8 mouse cellular contexts compared by ENCODE assay signal in genomic region chr2:127789651-127790270, GRCm38 (mm10). TPM values are rescaled to one million over a fixed set of nuclear protein-coding genes. Genes with fewer than 3 reads are reported as not detected.
DNase-seq lines count a peak whose midpoint lies in the region; ATAC-seq and TF ChIP-seq lines count a peak whose summit lies in the region.

No protein-coding gene starts in this region.

- TF ChIP-seq POLR2A in liver, adult 2 months (IDR thresholded peaks at IDR 0.05; ENCODE audit: extremely low read depth, insufficient read depth, low read length): no peak

- no peaks in the 10 kb centered on the region for H3K9me3 ChIP-seq in forebrain, embryonic 11.5 days (ENCODE audit: control insufficient read depth, low read length)
- H3K9me3 ChIP-seq in limb, embryonic 10.5 days (replicated peaks): no peaks in the 10 kb centered on the region
- no peaks in the 10 kb centered on the region for H3K9me3 ChIP-seq in neural tube, embryonic 13.5 days

- H3K9ac ChIP-seq in liver, adult 2 months (ENCODE audit: low read depth, low read length): peak overlapping the region; percentile 18; the same call in 1 of the 2 replicates
- peak overlapping the region; percentile 87 for H3K9ac ChIP-seq in forebrain, embryonic 11.5 days (ENCODE audit: low read length)
- 0 out of 2 replicates have a peak overlapping the region, but pooled peaks have one; percentile 75 for H3K9ac ChIP-seq in neural tube, embryonic 13.5 days

- no peak overlapping the region for H3K27ac ChIP-seq in liver, adult 2 months (replicated peaks; ENCODE audit: insufficient read depth, low read depth, low read length)
- no peak overlapping the region for H3K27ac ChIP-seq in forebrain, embryonic 11.5 days (ENCODE audit: low read depth, low read length)
- peak overlapping the region; percentile 90; the same call in 1 of the 2 replicates for H3K27ac ChIP-seq in limb, embryonic 10.5 days
- H3K27ac ChIP-seq in neural tube, embryonic 13.5 days (replicated peaks): no peak overlapping the region

- H3K4me3 ChIP-seq in liver, adult 2 months (ENCODE audit: insufficient read depth, low read depth, low read length): no peak overlapping the region
- peak overlapping the region; percentile 60 for H3K4me3 ChIP-seq in forebrain, embryonic 11.5 days (ENCODE audit: low read depth, low read length)
- peak overlapping the region; percentile 80 for H3K4me3 ChIP-seq in limb, embryonic 10.5 days
- H3K4me3 ChIP-seq in neural tube, embryonic 13.5 days: peak overlapping the region; percentile 72

- H3K79me2 ChIP-seq in liver, adult 2 months (ENCODE audit: control insufficient read depth, insufficient read depth, low read length): no peaks in the 10 kb centered on the region

- WGBS in liver, adult 2 months: 25% methylated on average over 9 of the region's 9 CpGs
- WGBS in forebrain, embryonic 11.5 days: 14% methylated on average over 9 of the region's 9 CpGs
- 28% methylated on average over 9 of the region's 9 CpGs for WGBS in limb, embryonic 10.5 days
- WGBS in neural tube, embryonic 13.5 days: 18% methylated on average over 9 of the region's 9 CpGs

- H3K4me1 ChIP-seq in liver, adult 2 months (ENCODE audit: control insufficient read depth, insufficient read depth, low read length): peaks cover 5% of the 10 kb centered on the region; the same call in 1 of the 2 replicates
- peaks cover 7% of the 10 kb centered on the region; the same call in 1 of the 2 replicates for H3K4me1 ChIP-seq in forebrain, embryonic 11.5 days (replicated peaks; ENCODE audit: control insufficient read depth, insufficient read depth, low read length)
- peaks cover 33% of the 10 kb centered on the region for H3K4me1 ChIP-seq in limb, embryonic 10.5 days
- peaks cover 30% of the 10 kb centered on the region for H3K4me1 ChIP-seq in neural tube, embryonic 13.5 days (replicated peaks)

- no peaks in the 10 kb centered on the region for H3K36me3 ChIP-seq in liver, adult 2 months (ENCODE audit: control insufficient read depth, insufficient read depth, low read length)
- no peaks in the 10 kb centered on the region for H3K36me3 ChIP-seq in forebrain, embryonic 11.5 days (ENCODE audit: control insufficient read depth, insufficient read depth, low read length)
- no peaks in the 10 kb centered on the region for H3K36me3 ChIP-seq in limb, embryonic 10.5 days
- no peaks in the 10 kb centered on the region for H3K36me3 ChIP-seq in neural tube, embryonic 13.5 days

- H3K4me2 ChIP-seq in forebrain, embryonic 11.5 days (ENCODE audit: low read depth, low read length, severe bottlenecking): peak overlapping the region; percentile 83
- H3K4me2 ChIP-seq in neural tube, embryonic 13.5 days: peak overlapping the region; percentile 78

- no peak for ATAC-seq in forebrain, embryonic 11.5 days (replicated peaks; ENCODE audit: low FRiP score)
- ATAC-seq in neural tube, embryonic 13.5 days (ENCODE audit: low read depth): no peak

- H3K27me3 ChIP-seq in liver, adult 2 months (ENCODE audit: control insufficient read depth, insufficient read depth, low read length): no peaks in the 10 kb centered on the region
- no peaks in the 10 kb centered on the region for H3K27me3 ChIP-seq in forebrain, embryonic 11.5 days (ENCODE audit: control insufficient read depth, insufficient read depth, low read length)
- no peaks in the 10 kb centered on the region for H3K27me3 ChIP-seq in limb, embryonic 10.5 days (ENCODE audit: low read depth, poor library complexity, severe bottlenecking)
- no peaks in the 10 kb centered on the region for H3K27me3 ChIP-seq in neural tube, embryonic 13.5 days

- DNase-seq in liver, adult 2 months (ENCODE audit: extremely low read depth, low read depth, low spot score): peak; percentile 59
- DNase-seq in liver: no peak
- DNase-seq in forebrain, embryonic 11.5 days (ENCODE audit: low spot score): no peak
- DNase-seq in limb, embryonic 10.5 days (ENCODE audit: low spot score): no peak
- DNase-seq in ovary, postnatal 10 days (ENCODE audit: low spot score): no peak
- no peak for DNase-seq in MN1 (ENCODE audit: low spot score)
- no peak for DNase-seq in frontal cortex, postnatal 10 days (ENCODE audit: low spot score in 2 of 2)

- no peak for TF ChIP-seq CTCF in liver, adult 2 months (IDR thresholded peaks at IDR 0.05; ENCODE audit: low read depth, low read length)

RNA-seq across cellular contexts. Expression of gene Nphp1, which starts 1.1 kb away (rescaled TPM):
- total RNA-seq in liver, adult 2 months (2014; rRNA removed): 4.7 and 5.8 TPM in 2 replicates
- polyA plus RNA-seq in liver, adult 2 months (2012; rRNA removed): 1.6 and 2.1 TPM in 2 replicates
- 34.1 and 36.0 TPM in 2 replicates for polyA plus RNA-seq in forebrain, embryonic 11.5 days (2014; fragmentation: Nextera tagmentation; extraction: Ambion mirVana)
- polyA plus RNA-seq in limb, embryonic 10.5 days (2016; fragmentation: Nextera tagmentation; extraction: Ambion mirVana): 36.4 and 43.6 TPM in 2 replicates
- 14.5 and 15.0 TPM in 2 replicates for polyA plus RNA-seq in neural tube, embryonic 13.5 days (2015; fragmentation: Nextera tagmentation; extraction: Ambion mirVana)

RNA-seq across cellular contexts. Expression of gene Mtln, which starts 2.5 kb away (rescaled TPM):
- 36.0 and 47.6 TPM in 2 replicates for total RNA-seq in liver, adult 2 months (2014; rRNA removed)
- polyA plus RNA-seq in liver, adult 2 months (2012; rRNA removed): 29.9 and 30.7 TPM in 2 replicates
- 30.2 and 34.7 TPM in 2 replicates for polyA plus RNA-seq in forebrain, embryonic 11.5 days (2014; fragmentation: Nextera tagmentation; extraction: Ambion mirVana)
- polyA plus RNA-seq in limb, embryonic 10.5 days (2016; fragmentation: Nextera tagmentation; extraction: Ambion mirVana): 19.0 and 19.9 TPM in 2 replicates
- polyA plus RNA-seq in neural tube, embryonic 13.5 days (2015; fragmentation: Nextera tagmentation; extraction: Ambion mirVana): 31.9 and 38.3 TPM in 2 replicates

RNA-seq across cellular contexts. Expression of gene Bub1, which starts 41.9 kb away (rescaled TPM):
- 0.18 and 0.47 TPM in 2 replicates for total RNA-seq in liver, adult 2 months (2014; rRNA removed)
- 0.06 TPM in 2 replicates for polyA plus RNA-seq in liver, adult 2 months (2012; rRNA removed)
- 59.1 and 67.0 TPM in 2 replicates for polyA plus RNA-seq in forebrain, embryonic 11.5 days (2014; fragmentation: Nextera tagmentation; extraction: Ambion mirVana)
- 112 and 126 TPM in 2 replicates for polyA plus RNA-seq in limb, embryonic 10.5 days (2016; fragmentation: Nextera tagmentation; extraction: Ambion mirVana)
- polyA plus RNA-seq in neural tube, embryonic 13.5 days (2015; fragmentation: Nextera tagmentation; extraction: Ambion mirVana): 9.3 and 13.0 TPM in 2 replicates

RNA-seq across cellular contexts. Expression of gene Acoxl, which starts 48.9 kb away (rescaled TPM):
- not detected in 2 replicates for total RNA-seq in liver, adult 2 months (2014; rRNA removed)
- polyA plus RNA-seq in liver, adult 2 months (2012; rRNA removed): 0.04 TPM in 1 of 2 replicates, not detected in the other
- polyA plus RNA-seq in forebrain, embryonic 11.5 days (2014; fragmentation: Nextera tagmentation; extraction: Ambion mirVana): 0.12 TPM in 1 of 2 replicates, not detected in the other
- polyA plus RNA-seq in limb, embryonic 10.5 days (2016; fragmentation: Nextera tagmentation; extraction: Ambion mirVana): 0.20 and 0.31 TPM in 2 replicates
- polyA plus RNA-seq in neural tube, embryonic 13.5 days (2015; fragmentation: Nextera tagmentation; extraction: Ambion mirVana): 0.20 TPM in 1 of 2 replicates, not detected in the other

Comparison
In these comparisons a context has a peak if more than half of its experiments do, and no peak if none do; other contexts are left out.
1. H3K9ac ChIP-seq: peak in every context shown above with its lines; median percentile 87 in forebrain, embryonic 11.5 days; 75 in neural tube, embryonic 13.5 days; 18 in liver, adult 2 months.